Mouse (Mus musculus) layer of hippocampus, adult 2 months (tissue): Measurements from ENCODE around the gene 1810024B03Rik. TPM values are rescaled to one million over a fixed set of nuclear protein-coding genes. Genes with fewer than 3 reads are reported as not detected.
"Not testable (repeated sequence)": the region's sequence is repeated elsewhere in the genome, so short reads cannot be mapped to it uniquely, and the experiment has no call there.

Experiments
- DNase-seq, 2 experiments: peaks; one replicate each; pipeline ENCODE4 v3.0.0; 2022; ENCODE audit warnings: low spot score in 2 of 2
- H3K27ac ChIP-seq: fragments of 200-600 bp; 2 replicates; pipeline ENCODE4 v1.8.1; 2022
- H3K4me3 ChIP-seq: fragments of 200-600 bp; 2 replicates; pipeline ENCODE4 v1.8.1; 2022; ENCODE audit warnings: mild to moderate bottlenecking
- CTCF ChIP-seq: fragments of 200-600 bp; conservative IDR thresholded peaks from 2 replicates; pipeline ENCODE4 v1.8.1; 2022; ENCODE audit warnings: antibody characterized with exemption, mild to moderate bottlenecking, moderate library complexity
- total RNA-seq, 2 experiments: library from RNA; stranded (reverse); gene quantifications; 2 replicates each; pipeline ENCODE4 v1.2.3; 2021

The 1810024B03Rik gene
- total RNA-seq, 2 experiments from 2014 or later: 0.91 to 1.1 TPM

DNA sequence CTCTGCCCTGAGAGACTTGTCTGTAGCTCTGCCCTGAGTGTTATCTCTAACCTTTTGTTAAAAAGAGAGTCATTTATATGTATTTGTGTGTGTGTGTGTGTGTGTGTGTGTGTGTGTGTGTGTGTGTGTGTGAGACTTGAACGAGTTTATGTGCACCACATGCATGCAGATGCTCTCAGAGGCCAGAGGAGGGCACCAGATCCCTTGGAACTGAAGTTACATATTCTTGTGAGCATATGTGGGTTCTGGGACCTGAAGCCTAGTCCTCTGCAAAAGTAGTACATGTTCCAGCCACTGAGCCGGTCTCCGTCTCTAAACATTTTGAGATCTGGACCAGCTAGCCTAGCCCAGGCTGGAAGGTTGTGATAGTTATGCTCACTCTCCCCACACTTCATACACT is 17.2 kb upstream of the 1810024B03Rik start:
- no peak for TF ChIP-seq CTCF
- DNase-seq: no peak
- no peak overlapping the region for H3K27ac ChIP-seq
- H3K4me3 ChIP-seq: no peak overlapping the region

DNA sequence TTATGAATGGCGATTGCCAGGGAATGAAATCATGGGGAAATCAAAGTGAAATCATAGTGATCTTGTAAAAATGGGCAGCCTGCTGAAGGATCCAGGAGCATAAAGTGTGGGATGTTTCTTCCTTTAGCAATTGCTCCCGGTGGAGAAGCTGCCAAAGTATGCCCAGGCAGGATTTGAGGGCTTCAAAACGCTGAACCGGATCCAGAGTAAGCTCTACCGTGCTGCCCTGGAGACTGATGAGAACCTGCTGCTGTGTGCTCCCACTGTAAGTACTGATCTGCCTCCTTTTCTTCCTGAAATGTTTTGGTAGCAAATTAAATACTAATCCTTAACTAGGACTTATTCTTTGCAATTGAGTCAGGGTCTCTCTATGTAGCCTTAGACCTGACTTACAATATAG is 9.7 kb upstream of the 1810024B03Rik start:
- no peak for TF ChIP-seq CTCF
- H3K4me3 ChIP-seq: no peak overlapping the region
- H3K27ac ChIP-seq: no peak overlapping the region
- DNase-seq: no peak

DNA sequence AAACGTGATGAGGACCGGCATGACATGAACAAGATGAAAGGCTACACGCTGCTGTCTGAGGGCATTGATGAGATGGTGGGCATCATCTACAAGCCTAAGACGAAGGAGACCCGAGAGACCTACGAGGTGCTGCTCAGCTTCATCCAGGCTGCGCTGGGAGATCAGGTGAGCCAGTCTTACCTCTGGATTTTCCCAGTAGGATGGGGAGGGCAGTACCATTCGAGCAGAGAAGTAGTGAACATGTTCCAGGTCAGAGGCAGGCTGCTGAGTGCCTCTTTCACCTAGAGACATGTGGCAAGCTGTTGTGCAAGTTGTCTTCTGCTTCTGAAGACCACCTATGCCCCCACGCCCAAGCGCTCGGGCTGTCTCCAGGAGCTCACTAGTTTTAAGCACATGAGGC is 2.6 kb upstream of the 1810024B03Rik start:
- H3K27ac ChIP-seq: no peak overlapping the region
- no peak overlapping the region for H3K4me3 ChIP-seq
- no peak for DNase-seq
- TF ChIP-seq CTCF: no peak

DNA sequence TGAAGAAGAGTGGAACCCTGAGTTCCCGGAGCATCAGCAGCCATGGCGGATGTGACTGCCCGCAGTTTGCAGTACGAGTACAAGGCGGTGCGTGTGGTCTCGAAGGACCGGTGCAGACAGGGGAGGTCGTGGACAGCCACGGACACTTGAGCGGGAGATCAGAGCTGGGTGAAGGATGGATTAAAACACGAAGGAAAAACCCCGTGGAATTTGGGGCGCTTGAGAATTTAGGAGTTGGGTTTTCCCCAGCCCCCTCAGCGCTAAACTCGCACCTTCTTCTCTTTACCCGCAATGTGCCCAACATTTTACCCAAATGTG is 331 bp upstream of the 1810024B03Rik start:
- DNase-seq: no peak
- peak overlapping the region; percentile 96 for H3K4me3 ChIP-seq
- no peak for TF ChIP-seq CTCF
- H3K27ac ChIP-seq: peak overlapping the region; percentile 88

DNA sequence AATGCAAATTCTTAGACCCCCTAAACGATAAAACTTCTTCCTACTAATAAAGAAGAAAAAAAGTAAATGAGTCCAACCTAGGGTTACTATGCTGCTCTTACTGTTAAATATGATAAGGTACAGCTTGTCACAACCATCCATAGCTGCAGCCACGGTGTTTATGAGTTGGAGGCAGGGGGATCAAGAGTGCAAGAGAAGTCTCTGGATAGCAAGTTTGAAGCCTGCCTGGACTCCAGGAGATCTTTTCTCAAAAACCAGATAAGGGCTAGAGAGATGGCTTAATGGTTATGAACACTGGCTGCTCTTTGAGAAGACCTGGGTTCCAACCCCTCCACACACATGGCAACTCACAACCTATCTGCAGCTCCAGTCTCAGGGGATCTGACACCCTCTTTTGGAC is 1.2 kb downstream of the 1810024B03Rik start:
- H3K4me3 ChIP-seq: no peak overlapping the region
- H3K27ac ChIP-seq: no peak overlapping the region
- DNase-seq: no peak
- TF ChIP-seq CTCF: no peak

DNA sequence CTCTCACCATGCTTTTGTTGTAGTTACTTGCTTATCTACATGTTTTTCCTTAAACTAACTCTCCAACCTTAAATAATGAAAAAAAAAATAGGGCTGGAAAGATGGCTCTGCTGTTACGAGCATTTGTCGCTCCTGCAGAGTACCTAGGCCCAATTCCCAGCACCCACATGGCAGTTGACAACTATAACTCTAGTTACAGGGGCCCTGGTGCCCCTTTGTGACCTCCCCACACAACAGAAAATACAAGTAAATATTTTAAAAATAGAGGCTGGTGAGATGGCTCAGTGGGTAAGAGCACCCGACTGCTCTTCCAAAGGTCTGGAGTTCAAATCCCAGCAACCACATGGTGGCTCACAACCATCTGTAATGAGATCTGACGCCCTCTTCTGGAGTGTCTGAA is 2.1 kb downstream of the 1810024B03Rik start:
- not testable (repeated sequence) for H3K4me3 ChIP-seq

DNA sequence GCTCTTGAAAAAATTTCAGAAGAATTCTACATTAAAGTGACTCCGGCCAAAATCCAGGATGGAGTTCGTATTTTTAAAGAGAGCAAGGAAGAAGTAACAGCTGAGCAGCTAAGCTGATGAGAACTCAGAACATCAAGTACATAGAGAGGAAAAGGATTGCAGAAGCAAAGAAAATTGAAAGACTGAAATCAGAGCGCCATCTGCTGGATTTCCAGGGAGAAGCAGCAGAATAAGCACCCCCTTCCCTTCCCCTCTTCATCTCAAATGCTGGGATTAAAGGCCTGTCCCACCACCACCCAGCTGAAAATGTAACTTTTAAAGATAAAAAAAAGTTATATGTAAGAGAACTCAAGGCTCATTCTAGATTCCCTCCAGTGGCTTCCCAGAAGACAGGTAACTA is 3.1 kb downstream of the 1810024B03Rik start:
- peak; percentile 48 to 72 for DNase-seq
- Histone ChIP-seq H3K4me3 (no peak overlapping the region), H3K27ac (no peak overlapping the region)
- TF ChIP-seq CTCF: peak; percentile 98

More for the DNA sequence above, 2.1 kb downstream of the 1810024B03Rik start:
- not testable (repeated sequence) for DNase-seq, H3K27ac ChIP-seq

DNA sequence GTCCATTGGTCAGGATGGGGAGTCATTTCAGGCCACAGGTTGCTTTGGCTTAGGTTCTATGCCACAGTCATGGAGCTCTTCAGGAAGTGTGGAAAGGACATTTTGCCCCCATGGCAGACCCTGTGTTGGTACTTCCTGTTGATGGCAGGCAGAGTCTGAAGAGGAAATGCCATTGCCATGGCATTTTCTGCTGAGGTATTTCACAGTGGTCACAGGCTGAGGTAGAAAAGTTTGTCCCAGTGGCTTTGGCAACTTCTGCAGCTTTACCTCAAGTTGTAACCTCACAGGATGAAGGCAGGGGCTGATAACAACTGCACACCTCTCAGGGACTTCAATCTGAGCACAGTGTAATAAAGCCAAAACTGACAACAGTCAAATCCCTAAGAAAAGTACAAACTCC is 18.5 kb downstream of the 1810024B03Rik start:
- DNase-seq: no peak
- TF ChIP-seq CTCF: no peak
- Histone ChIP-seq H3K4me3 (no peak overlapping the region), H3K27ac (no peak overlapping the region)

DNA sequence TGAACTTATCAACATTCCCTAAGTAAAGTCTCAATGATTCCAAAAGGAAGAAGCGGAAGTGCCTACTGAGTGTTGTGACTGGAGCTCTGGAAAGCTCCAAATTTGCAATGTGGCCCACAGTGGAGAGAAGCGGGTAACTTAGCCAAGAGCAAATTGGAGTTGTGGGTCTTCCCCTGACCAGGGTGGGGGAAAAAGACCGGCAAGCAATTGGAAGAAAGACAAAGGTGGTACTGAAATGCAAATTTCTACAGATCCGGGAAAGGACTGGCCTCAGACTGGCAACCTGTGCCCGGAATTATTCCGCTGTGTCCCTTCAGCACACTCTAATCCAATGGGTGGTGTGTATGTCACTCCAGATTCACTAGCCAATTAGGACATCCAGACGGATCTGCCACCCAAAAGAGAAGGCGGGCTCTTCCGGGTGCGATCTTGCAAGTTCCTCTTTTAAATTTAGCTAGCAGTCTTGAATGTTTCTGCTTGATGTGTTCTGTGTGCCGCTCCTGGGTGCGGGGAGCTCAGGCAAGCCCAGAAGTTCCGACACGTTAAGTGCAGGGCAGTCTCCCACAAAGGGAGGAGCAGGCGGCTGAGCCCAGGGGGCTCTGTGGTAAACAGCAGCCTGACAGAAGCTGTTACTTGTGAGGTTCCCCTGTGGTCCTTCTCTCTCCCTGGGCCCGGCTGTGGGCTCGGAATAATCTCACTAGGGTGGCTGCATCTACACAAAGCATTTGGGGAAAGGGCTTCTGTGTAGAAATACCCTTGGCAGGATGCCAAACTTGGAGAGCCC is 25.3 kb downstream of the 1810024B03Rik start:
- no peak for TF ChIP-seq CTCF
- DNase-seq: peak; percentile 77 to 88

DNA sequence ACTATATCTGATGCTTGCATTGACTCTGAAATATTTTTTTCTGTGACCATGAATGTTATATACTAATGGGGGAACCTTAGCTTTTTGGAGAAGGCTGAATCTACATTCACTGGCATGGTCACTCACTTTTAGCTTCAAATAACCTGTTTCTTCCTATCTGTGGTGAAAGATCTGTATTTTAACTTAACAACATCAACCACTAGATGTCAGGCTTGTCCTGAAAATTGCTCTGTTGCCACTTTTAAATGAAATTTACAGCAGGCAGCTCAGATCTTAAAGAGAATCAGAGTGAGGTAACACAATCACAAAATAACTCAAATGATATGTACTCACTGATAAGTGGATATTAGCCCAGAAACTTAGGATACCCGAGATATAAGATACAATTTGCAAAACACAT is 41.8 kb downstream of the 1810024B03Rik start:
- H3K4me3 ChIP-seq, H3K27ac ChIP-seq: not testable (repeated sequence)
- peak; percentile 76 for TF ChIP-seq CTCF
- peak; percentile 38 to 55 for DNase-seq

More for the DNA sequence above, 25.3 kb downstream of the 1810024B03Rik start:
- peak overlapping the region; percentile 67 for H3K4me3 ChIP-seq
- H3K27ac ChIP-seq: peak overlapping the region; percentile 93

DNA sequence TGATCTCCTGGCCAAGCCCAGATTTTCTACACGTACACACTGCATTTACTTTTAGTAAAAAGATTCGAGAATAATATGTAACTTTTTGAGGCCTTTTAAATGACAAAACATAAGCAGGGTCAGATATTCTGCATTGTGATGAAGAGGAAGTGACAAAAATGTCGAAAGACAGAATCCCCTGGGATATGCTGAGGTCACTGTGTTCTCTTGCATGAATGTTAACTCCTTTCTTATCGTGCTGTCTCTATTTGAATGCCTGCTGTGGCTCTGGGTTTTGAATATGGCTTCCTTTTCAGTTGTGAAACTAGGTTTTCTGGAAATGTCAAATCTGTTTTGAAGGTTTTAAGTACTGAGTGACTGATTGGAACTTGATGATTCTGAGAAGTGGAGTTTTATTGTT is 42.4 kb downstream of the 1810024B03Rik start:
- no peak overlapping the region for H3K4me3 ChIP-seq
- DNase-seq: no peak
- no peak overlapping the region for H3K27ac ChIP-seq
- TF ChIP-seq CTCF: no peak

DNA sequence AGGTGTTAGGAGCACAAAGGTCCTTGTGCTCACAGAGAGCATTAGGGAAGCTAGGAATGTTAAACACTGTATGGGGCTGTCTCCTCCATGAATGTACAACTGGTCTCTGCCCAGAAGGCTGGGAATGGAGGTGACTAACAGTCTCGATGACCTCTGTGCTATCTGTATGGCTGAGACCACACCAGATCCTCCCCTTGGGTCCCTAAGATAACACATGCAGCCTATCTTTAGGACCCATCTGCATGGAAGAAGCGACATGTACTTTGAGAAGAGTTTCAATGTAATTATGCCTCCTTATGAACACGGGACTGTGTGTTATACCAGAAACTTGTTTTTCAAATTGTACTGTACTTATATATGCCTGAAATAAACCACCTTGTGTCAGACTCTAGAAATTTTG is 62.4 kb downstream of the 1810024B03Rik start:
- DNase-seq: no peak
- TF ChIP-seq CTCF: no peak
- no peak overlapping the region for H3K27ac ChIP-seq
- no peak overlapping the region for H3K4me3 ChIP-seq

DNA sequence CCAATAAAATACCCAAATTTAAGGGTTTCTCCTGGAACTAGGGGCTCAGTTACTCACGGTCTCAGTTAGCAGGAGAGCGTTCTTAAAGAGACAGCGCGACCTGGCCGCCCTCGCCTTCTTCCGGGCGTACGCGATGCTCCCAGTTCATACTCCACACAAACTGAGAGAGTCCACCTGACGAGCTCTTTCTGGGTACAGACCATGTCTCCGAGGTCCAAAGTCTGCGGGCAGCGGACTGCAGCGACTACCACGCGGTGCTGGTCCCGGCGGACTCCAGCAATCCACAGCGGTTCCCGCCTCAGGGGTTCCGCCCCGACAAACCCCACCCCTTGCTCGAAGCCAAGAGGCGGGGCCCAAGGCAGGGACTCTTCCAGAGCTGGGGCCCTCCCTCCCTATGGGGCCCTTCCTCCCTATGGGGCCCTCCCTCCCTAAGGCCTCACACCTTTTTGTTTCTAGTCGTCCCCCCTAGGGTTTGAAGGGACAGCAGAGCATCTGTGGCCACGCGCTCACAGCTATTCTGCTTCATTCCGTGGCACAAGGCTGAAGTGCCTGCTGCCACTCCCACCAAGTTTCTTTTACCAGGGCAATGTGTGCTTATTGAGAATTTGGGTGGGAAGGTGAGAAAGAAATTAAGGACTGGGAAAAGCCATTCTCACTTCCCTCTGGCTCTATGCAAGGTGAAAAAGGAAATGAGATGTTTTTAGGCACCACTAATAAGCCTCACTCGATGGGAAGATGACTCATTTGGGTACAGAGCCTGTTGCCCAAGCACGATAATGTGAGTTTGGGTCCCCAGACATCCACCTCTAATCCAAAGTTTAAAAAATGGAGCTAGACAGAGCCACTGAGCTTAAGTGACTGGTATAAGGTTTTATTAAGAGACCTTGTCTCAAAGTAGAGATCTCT is 64.7 kb downstream of the 1810024B03Rik start, which contains the start of gene Itpripl1:
Gene Itpripl1, minus strand, starts transcription at position 285 of the 906 bp plus-strand sequence.
- Histone ChIP-seq H3K27ac (peak within 1 kb of the TSS; percentile 53; the same call in 1 of the 2 replicates), H3K4me3 (peak within 1 kb of the TSS; percentile 68)
- DNase-seq: peak; percentile 22 to 26
- TF ChIP-seq CTCF: no peak
